Mouse (Mus musculus) MN1 (cell line): ENCODE data around the gene Snx11.

Source experiments
- DNase-seq: peaks from one replicate; pipeline ENCODE4 v3.0.0-alpha.2; 2016; ENCODE audit warnings: low spot score

Snx11 gene

GRCm38 (mm10) chr11:96762742-96763470 is 14.5 kb downstream of the Snx11 start:
- DNase-seq: no peak

- DNase-seq: no peak
These were observed 15.4 kb downstream of the Snx11 start for GRCm38 (mm10) chr11:96761984-96762383.

GRCm38 (mm10) chr11:96760042-96760441 is 17.3 kb downstream of the Snx11 start:
- peak; percentile 63 for DNase-seq

GRCm38 (mm10) chr11:96758402-96758801 is 19.0 kb downstream of the Snx11 start:
- DNase-seq: no peak

GRCm38 (mm10) chr11:96757421-96757820 is 19.9 kb downstream of the Snx11 start:
- no peak for DNase-seq

DNA sequence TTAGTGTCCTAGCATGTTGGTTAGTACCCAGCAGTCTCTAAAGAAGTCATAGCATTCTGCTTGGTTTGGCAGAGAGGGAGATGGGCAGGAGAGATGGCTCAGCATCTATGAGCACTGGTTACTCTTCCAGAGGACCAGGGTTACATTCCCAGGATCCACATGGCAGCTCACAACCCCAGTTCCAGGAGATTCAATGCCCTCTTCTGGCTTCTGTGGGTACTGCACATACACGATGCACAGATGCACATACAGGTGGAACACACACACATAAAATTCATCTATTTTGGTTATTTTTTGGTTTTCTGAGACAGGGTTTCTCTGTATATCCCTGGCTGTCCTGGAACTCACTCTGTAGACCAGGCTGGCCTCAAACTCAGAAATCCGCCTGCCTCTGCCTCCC is 22.1 kb downstream of the Snx11 start:
- DNase-seq: no peak

- no peak for DNase-seq
These were observed 29.8 kb downstream of the Snx11 start for GRCm38 (mm10) chr11:96747555-96747954.

GRCm38 (mm10) chr11:96746648-96747047 is 30.7 kb downstream of the Snx11 start:
- no peak for DNase-seq

DNA sequence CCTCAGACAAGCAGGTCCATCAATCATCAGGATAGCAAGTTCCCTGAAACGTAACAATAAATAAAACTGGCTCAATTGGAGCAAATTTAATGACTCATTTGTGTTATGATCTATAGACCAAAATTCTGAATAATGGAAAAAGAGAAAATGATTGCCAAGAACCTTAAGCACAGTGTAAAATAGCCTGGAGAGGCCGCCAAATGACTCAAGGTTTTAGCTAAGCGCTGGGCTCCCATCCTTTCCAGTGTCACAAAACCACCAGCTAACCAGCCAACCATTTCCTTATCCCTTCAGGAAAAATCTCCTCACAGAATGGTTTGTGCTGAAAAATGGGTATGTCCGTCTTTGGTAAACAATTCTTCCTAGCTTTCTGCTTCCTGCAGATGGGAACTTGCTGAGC is 33.5 kb downstream of the Snx11 start:
- no peak for DNase-seq

- DNase-seq: no peak
These were observed 34.4 kb downstream of the Snx11 start for GRCm38 (mm10) chr11:96743000-96743399.

DNA sequence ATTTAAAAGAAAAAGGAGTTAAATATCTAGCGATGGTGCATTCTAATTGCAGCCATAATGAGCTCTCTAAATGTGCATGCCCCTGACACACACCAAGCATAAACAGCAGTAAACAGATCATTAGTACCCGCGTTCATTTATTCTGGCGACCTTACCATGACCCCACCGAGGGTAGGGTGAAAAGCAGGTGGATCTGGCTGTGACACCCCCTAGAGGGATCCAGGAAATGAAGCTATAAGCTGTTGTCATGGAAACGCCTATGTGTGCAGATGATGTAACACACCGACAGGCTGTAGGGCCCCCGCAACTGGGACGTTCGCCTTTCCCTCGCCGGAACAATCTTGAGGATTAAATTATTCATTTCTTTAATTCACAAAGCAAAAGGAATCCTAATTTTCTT is 35.4 kb downstream of the Snx11 start:
- DNase-seq: peak; percentile 10

GRCm38 (mm10) chr11:96740796-96741195 is 36.6 kb downstream of the Snx11 start:
- DNase-seq: no peak

- DNase-seq: no peak
These were observed 39.5 kb downstream of the Snx11 start for GRCm38 (mm10) chr11:96737673-96738471.

- DNase-seq: no peak
These were observed 41.0 kb downstream of the Snx11 start for GRCm38 (mm10) chr11:96736361-96736760.

DNA sequence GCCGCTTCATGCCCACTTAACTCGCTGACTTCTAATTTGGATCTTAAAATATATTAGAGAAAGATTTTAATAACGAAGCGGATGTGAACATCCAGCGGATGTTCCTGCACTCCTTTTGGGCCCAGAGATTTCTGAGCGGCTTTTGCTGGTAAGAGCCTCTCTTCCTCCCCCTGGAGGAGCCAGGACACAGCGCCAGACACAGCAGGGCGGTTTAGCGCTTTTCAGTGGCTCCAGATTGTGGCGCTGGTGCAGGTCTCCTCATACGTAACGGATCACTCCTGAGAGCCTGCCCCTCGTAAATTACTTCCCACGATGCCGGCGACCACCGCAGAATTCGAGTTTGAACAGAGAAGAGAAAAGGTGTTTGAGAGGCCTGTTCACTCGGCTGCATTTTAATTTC is 41.5 kb downstream of the Snx11 start:
- no peak for DNase-seq

GRCm38 (mm10) chr11:96732657-96733056 is 44.7 kb downstream of the Snx11 start:
- no peak for DNase-seq

DNA sequence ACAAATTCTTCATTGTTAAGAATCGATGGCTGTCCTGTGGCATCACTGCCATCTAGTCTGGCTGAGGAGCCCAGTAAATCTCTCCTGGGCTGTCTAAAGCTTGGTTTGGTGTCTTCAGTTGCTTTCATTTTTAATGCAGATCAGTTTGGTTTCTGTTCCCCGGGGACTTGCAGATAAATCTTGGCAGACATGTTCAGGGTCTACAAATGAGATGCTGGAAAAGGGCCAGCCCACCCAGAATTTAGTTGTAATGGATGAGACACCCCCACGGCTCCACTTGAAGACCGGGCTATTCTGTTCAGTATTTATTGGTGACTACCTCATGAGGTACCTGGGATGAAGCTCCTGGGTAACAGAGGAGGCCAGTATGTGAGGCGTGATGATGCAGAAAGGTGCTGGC is 47.0 kb downstream of the Snx11 start:
- DNase-seq: no peak

GRCm38 (mm10) chr11:96729462-96729861 is 47.9 kb downstream of the Snx11 start:
- DNase-seq: no peak

DNA sequence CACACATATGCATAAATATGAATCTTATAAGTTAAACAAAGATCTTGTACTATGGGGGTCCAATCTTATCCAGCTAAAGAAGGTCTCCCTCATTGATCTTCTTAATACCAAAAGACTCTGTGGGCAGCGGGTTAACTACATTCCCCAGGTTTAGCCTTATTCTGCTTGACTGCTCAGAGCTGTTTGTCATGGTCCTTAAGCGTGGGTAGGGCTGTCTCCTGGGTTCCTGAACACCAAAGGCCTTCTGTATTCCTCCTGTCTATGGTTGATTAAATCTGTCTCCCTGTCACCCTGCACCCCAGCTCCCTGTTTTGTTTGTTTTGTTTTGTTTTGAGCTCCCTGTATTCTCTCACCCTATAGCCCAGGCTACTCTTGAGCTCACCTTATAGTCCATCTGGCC is 48.8 kb downstream of the Snx11 start:
- no peak for DNase-seq

- no peak for DNase-seq
These were observed 51.5 kb downstream of the Snx11 start for GRCm38 (mm10) chr11:96725833-96726232.

DNA sequence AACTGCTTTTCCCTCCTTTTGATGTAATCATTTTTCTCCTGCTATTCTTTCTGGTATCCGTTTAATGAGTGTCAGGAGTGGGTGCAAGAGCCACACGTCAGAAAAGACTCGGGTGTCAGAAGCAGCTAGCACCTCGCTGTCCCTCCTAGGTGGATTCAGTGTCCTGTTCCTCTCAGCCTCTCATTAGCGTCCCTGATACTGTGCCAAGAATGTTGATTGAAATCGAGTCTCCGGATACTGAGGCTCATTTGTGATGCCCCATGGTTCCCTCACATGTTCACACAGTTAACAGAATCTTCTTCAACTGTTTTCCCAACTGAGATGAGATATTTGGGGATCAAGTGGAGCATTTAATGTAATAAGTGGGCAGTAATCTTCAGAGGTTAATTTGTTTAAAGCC is 58.8 kb downstream of the Snx11 start:
- no peak for DNase-seq
